Mouse (Mus musculus): ENCODE data around the gene Zup1. TPM values are rescaled to one million over a fixed set of nuclear protein-coding genes. Genes with fewer than 3 reads are reported as not detected.
"Not testable (repeated sequence)": the region's sequence is repeated elsewhere in the genome, so short reads cannot be mapped to it uniquely, and the experiment has no call there.

The Zup1 gene
- polyA plus RNA-seq, 1 experiment from 2014 or later = 16.6 TPM

GRCm38 (mm10) chr10:33940702-33941101, 10.4 kb downstream of the Zup1 start:
- Histone ChIP-seq H3K9me3 (ENCODE audit: control insufficient read depth, low read length) (no peaks in the 10 kb centered on the region), H3K4me1 (replicated peaks; ENCODE audit: control insufficient read depth, insufficient read depth, low read length) (no peaks in the 10 kb centered on the region), H3K27ac (ENCODE audit: low read depth, low read length) (no peak overlapping the region), H3K9ac (ENCODE audit: low read depth, low read length) (no peak overlapping the region), H3K27me3 (replicated peaks; ENCODE audit: control insufficient read depth, insufficient read depth, low read length) (no peaks in the 10 kb centered on the region), H3K4me2 (no peak overlapping the region), H3K4me3 (ENCODE audit: low read depth, low read length) (no peak overlapping the region), H3K36me3 (ENCODE audit: control insufficient read depth, insufficient read depth, low read length) (peaks cover 18% of the 10 kb centered on the region; the same call in 1 of the 2 replicates)
- DNase-seq (ENCODE audit: low spot score) (no peak), ATAC-seq (replicated peaks; ENCODE audit: low FRiP score) (no peak)

- ATAC-seq (replicated peaks; ENCODE audit: low FRiP score) = no peak
- Histone ChIP-seq H3K4me1 (replicated peaks; ENCODE audit: control insufficient read depth, insufficient read depth, low read length) (no peaks in the 10 kb centered on the region), H3K4me2 (peak overlapping the region; percentile 64), H3K9ac (ENCODE audit: low read depth, low read length) (no peak overlapping the region), H3K36me3 (ENCODE audit: control insufficient read depth, insufficient read depth, low read length) (no peaks in the 10 kb centered on the region), H3K27ac (ENCODE audit: low read depth, low read length) (no peak overlapping the region), H3K4me3 (ENCODE audit: low read depth, low read length) (peak overlapping the region; percentile 36; the same call in 1 of the 2 replicates), H3K27me3 (replicated peaks; ENCODE audit: control insufficient read depth, insufficient read depth, low read length) (no peaks in the 10 kb centered on the region), H3K9me3 (ENCODE audit: control insufficient read depth, low read length) (no peaks in the 10 kb centered on the region)
- no peak for DNase-seq (ENCODE audit: low spot score)
- WGBS = 5% methylated on average over 6 of the region's 6 CpGs
These were observed 45.6 kb downstream of the Zup1 start for GRCm38 (mm10) chr10:33905489-33905888.

- DNase-seq (ENCODE audit: low spot score) (no peak), ATAC-seq (replicated peaks; ENCODE audit: low FRiP score) (peak; percentile 83)
- no peak within 1 kb of the TSS for H3K27ac ChIP-seq (ENCODE audit: low read depth, low read length)
- no peaks in the 10 kb centered on the region for H3K4me1 ChIP-seq (replicated peaks; ENCODE audit: control insufficient read depth, insufficient read depth, low read length)
- 8% methylated on average over 17 of the region's 17 CpGs for WGBS
- no peaks in the 10 kb centered on the region for H3K36me3 ChIP-seq (ENCODE audit: control insufficient read depth, insufficient read depth, low read length)
- H3K27me3 ChIP-seq (replicated peaks; ENCODE audit: control insufficient read depth, insufficient read depth, low read length) = no peaks in the 10 kb centered on the region
- no peaks in the 10 kb centered on the region for H3K9me3 ChIP-seq (ENCODE audit: control insufficient read depth, low read length)
- H3K4me2 ChIP-seq = peak within 1 kb of the TSS; percentile 64
- peak within 1 kb of the TSS; percentile 36 for H3K4me3 ChIP-seq (ENCODE audit: low read depth, low read length)
- H3K9ac ChIP-seq (ENCODE audit: low read depth, low read length) = no peak within 1 kb of the TSS
These were observed 46.3 kb downstream of the Zup1 start, which contains the start of gene Rsph4a for GRCm38 (mm10) chr10:33904530-33905481. TSS of gene Rsph4a (plus strand) at chr10:33905111.

- H3K27me3 ChIP-seq (replicated peaks; ENCODE audit: control insufficient read depth, insufficient read depth, low read length); H3K36me3 ChIP-seq (ENCODE audit: control insufficient read depth, insufficient read depth, low read length); H3K9ac ChIP-seq (ENCODE audit: low read depth, low read length); H3K4me3 ChIP-seq (ENCODE audit: low read depth, low read length); ATAC-seq (replicated peaks; ENCODE audit: low FRiP score); H3K4me2 ChIP-seq; DNase-seq (ENCODE audit: low spot score); H3K4me1 ChIP-seq (replicated peaks; ENCODE audit: control insufficient read depth, insufficient read depth, low read length); H3K27ac ChIP-seq (ENCODE audit: low read depth, low read length); H3K9me3 ChIP-seq (ENCODE audit: control insufficient read depth, low read length): not testable (repeated sequence)
- WGBS = 68% methylated on average over 1 of the region's 1 CpGs
These were observed 49.5 kb downstream of the Zup1 start for GRCm38 (mm10) chr10:33901520-33901919.

GRCm38 (mm10) chr10:33882411-33882810, 68.7 kb downstream of the Zup1 start:
- not testable (repeated sequence) for DNase-seq (ENCODE audit: low spot score); H3K4me2 ChIP-seq; H3K27ac ChIP-seq (ENCODE audit: low read depth, low read length); H3K4me1 ChIP-seq (replicated peaks; ENCODE audit: control insufficient read depth, insufficient read depth, low read length); H3K9ac ChIP-seq (ENCODE audit: low read depth, low read length); H3K27me3 ChIP-seq (replicated peaks; ENCODE audit: control insufficient read depth, insufficient read depth, low read length); H3K4me3 ChIP-seq (ENCODE audit: low read depth, low read length); H3K36me3 ChIP-seq (ENCODE audit: control insufficient read depth, insufficient read depth, low read length); H3K9me3 ChIP-seq (ENCODE audit: control insufficient read depth, low read length); ATAC-seq (replicated peaks; ENCODE audit: low FRiP score)
- 77% methylated on average over 2 of the region's 2 CpGs for WGBS

GRCm38 (mm10) chr10:33872672-33873398, 78.2 kb downstream of the Zup1 start:
- DNase-seq (ENCODE audit: low spot score) (no peak), ATAC-seq (replicated peaks; ENCODE audit: low FRiP score) (no peak)
- Histone ChIP-seq H3K27ac (ENCODE audit: low read depth, low read length) (no peak overlapping the region), H3K4me2 (no peak overlapping the region), H3K9me3 (ENCODE audit: control insufficient read depth, low read length) (no peaks in the 10 kb centered on the region), H3K9ac (ENCODE audit: low read depth, low read length) (no peak overlapping the region), H3K36me3 (ENCODE audit: control insufficient read depth, insufficient read depth, low read length) (no peaks in the 10 kb centered on the region), H3K4me1 (replicated peaks; ENCODE audit: control insufficient read depth, insufficient read depth, low read length) (no peaks in the 10 kb centered on the region), H3K27me3 (replicated peaks; ENCODE audit: control insufficient read depth, insufficient read depth, low read length) (no peaks in the 10 kb centered on the region), H3K4me3 (ENCODE audit: low read depth, low read length) (no peak overlapping the region)
- WGBS = 84% methylated on average over 2 of the region's 2 CpGs

- no peak overlapping the region for H3K9ac ChIP-seq (ENCODE audit: low read depth, low read length)
- H3K27ac ChIP-seq (ENCODE audit: low read depth, low read length) = no peak overlapping the region
- H3K4me3 ChIP-seq (ENCODE audit: low read depth, low read length) = no peak overlapping the region
- ATAC-seq (replicated peaks; ENCODE audit: low FRiP score) (no peak), DNase-seq (ENCODE audit: low spot score) (no peak)
- H3K27me3 ChIP-seq (replicated peaks; ENCODE audit: control insufficient read depth, insufficient read depth, low read length) = no peaks in the 10 kb centered on the region
- no peaks in the 10 kb centered on the region for H3K36me3 ChIP-seq (ENCODE audit: control insufficient read depth, insufficient read depth, low read length)
- H3K4me2 ChIP-seq = no peak overlapping the region
- H3K4me1 ChIP-seq (replicated peaks; ENCODE audit: control insufficient read depth, insufficient read depth, low read length) = no peaks in the 10 kb centered on the region
- WGBS = 35% methylated on average over 1 of the region's 1 CpGs
- H3K9me3 ChIP-seq (ENCODE audit: control insufficient read depth, low read length) = no peaks in the 10 kb centered on the region
These were observed 80.6 kb downstream of the Zup1 start for GRCm38 (mm10) chr10:33870441-33870840.
